ENCODE assay signal across 19 mouse cellular contexts in the genomic region with DNA sequence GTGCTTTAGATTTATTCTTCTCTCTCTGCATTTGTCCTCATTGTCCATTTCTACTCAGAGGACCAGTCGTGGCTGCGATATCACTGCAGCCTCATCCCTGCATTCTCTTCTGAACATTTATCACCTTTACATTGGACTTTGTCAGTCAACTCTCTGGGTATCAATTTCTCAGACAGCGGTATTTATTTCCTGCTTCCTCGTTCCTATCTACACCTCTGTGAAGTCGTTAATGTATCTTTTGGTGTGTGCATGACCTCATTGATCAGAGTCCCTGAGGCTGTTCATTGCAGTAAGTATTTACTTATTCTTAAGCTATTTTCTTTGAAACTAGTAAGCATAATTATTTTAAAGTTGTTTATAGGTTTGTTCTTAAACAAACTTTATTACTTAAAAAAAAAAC.
"Had no signal": no experiment of that assay in that cellular context is flagged by ENCODE, and none has a peak within 500 bp of the region (broad histone marks: within the 10 kb centered on the region; RNA-seq: fewer than 3 reads in every experiment).

No protein-coding gene starts in this region.

- H3K4me2 ChIP-seq: lung, embryonic 14.5 days; midbrain, embryonic 12.5 days; neural tube, embryonic 13.5 days; neural tube, embryonic 15.5 days had no signal

- DNase-seq: lung, adult 18-20 months; lung, embryonic 14.5 days; lung, postnatal 10 days; lung, postnatal 4 days; midbrain, embryonic 14.5 days; retina, postnatal 1 day; right cerebral cortex, adult 18-20 months; right cerebral cortex, postnatal 25 days; right cerebral cortex, postnatal 4 days; spleen, adult 18-20 months; thymus, adult 2 months; thymus, postnatal 25 days; thymus, postnatal 4 days had no signal

- H3K36me3 ChIP-seq: midbrain, embryonic 10.5 days; midbrain, embryonic 12.5 days; neural tube, embryonic 13.5 days; neural tube, embryonic 15.5 days had no signal

- H3K27ac ChIP-seq: midbrain, embryonic 10.5 days; midbrain, embryonic 12.5 days; neural tube, embryonic 13.5 days; neural tube, embryonic 15.5 days had no signal

- H3K4me3 ChIP-seq: midbrain, embryonic 10.5 days; midbrain, embryonic 12.5 days; myocyte; neural tube, embryonic 13.5 days; neural tube, embryonic 15.5 days had no signal

- ATAC-seq: midbrain, embryonic 16.5 days had no signal

- H3K9me3 ChIP-seq: midbrain, embryonic 10.5 days; midbrain, embryonic 12.5 days; neural tube, embryonic 13.5 days; neural tube, embryonic 15.5 days had no signal

- H3K9ac ChIP-seq: lung, embryonic 14.5 days; midbrain, embryonic 12.5 days; neural tube, embryonic 13.5 days; neural tube, embryonic 15.5 days had no signal

- H3K27me3 ChIP-seq: neural tube, embryonic 13.5 days; neural tube, embryonic 15.5 days had no signal
